Mouse (Mus musculus): Measurements from ENCODE around the gene Skint7. TPM values are rescaled to one million over a fixed set of nuclear protein-coding genes. Genes with fewer than 3 reads are reported as not detected.
A peak's percentile ranks its signal among the peaks of the same experiment; 100 is the strongest.
"Not testable (repeated sequence)": the region's sequence is repeated elsewhere in the genome, so short reads cannot be mapped to it uniquely, and the experiment has no call there.

The Skint7 gene
- not detected for polyA plus RNA-seq (2021)

GRCm38 (mm10) chr4:111972623-111973022 lies at the start of gene Skint7:
TSS of gene Skint7 (plus strand) at chr4:111972923.
- no peak for ATAC-seq
- CTCF ChIA-PET, result no interaction called here
- no peaks in the 10 kb centered on the region for H3K27me3 ChIP-seq
- no peak for DNase-seq (ENCODE audit: low read depth, low spot score)
- in situ Hi-C loops (cut with MboI; ENCODE audit: low pct_unique_long_range_greater_than_20kb), result no loop called here
- no peak for TF ChIP-seq CTCF (IDR thresholded peaks at IDR 0.05)
- POLR2A ChIA-PET, result no interaction called here

- POLR2A ChIA-PET, result no interaction called here
- no peaks in the 10 kb centered on the region for H3K27me3 ChIP-seq
- CTCF ChIA-PET, result interaction anchor here (1.0 kb wide), 1 partner anchor 12 kb away, joined by 3 read pairs; no protein-coding TSS in a partner anchor
- in situ Hi-C loops (cut with MboI; ENCODE audit: low pct_unique_long_range_greater_than_20kb), result no loop called here
- TF ChIP-seq CTCF (IDR thresholded peaks at IDR 0.05), result peak; percentile 35
- no peak for ATAC-seq
- DNase-seq (ENCODE audit: low read depth, low spot score), result no peak
Measured at GRCm38 (mm10) chr4:111961309-111961708, 11.4 kb upstream of the Skint7 start.

DNA sequence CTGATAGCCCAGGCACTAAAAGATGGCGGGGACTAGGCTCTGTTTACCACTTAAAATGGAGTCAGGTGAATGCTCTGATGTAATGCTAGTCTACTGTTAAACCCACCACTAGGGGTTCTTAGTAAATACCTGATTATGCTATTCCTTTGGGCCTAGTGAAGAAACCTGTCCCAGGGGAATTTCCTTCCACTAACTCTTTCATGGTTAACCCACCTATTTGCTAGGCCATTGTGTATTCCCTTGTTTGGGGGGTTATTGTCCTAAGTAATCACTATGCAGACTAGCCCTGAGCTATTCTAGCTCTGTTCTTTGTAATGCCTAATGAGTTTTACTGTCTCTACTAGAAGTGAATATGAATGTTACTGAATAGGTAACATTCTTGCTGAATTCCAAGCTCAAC lies 9.5 kb upstream of the Skint7 start:
- ATAC-seq; POLR2A ChIA-PET; CTCF ChIA-PET; in situ Hi-C loops (cut with MboI; ENCODE audit: low pct_unique_long_range_greater_than_20kb); H3K27me3 ChIP-seq; DNase-seq (ENCODE audit: low read depth, low spot score): not testable (repeated sequence)

DNA sequence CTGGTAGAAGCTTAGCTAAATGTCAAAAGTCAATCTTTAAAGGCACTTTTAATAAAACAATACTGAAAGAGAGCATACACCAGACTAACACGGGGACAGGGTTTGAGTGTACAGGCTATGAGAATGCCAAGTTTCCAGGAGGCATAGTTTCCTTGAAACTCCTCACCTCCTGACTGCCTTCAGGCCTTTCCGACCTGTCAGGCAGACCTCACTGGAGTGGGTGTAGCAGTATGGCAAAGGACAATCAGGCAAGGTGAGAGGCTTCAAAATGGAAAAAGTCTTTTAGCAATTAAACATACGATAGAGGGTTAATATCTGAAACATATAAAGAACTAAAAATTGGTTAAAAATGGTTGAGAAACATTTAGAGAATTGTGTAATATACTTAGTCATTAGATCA lies 9.1 kb upstream of the Skint7 start:
- no peak for ATAC-seq
- in situ Hi-C loops (cut with MboI; ENCODE audit: low pct_unique_long_range_greater_than_20kb), result no loop called here
- POLR2A ChIA-PET, result no interaction called here

GRCm38 (mm10) chr4:112005969-112006368 lies 33.2 kb downstream of the Skint7 start, which contains the start of gene Skint1:
TSS of gene Skint1 (plus strand) at chr4:112006269.
- DNase-seq (ENCODE audit: low read depth, low spot score) (no peak), ATAC-seq (no peak)
- in situ Hi-C loops (cut with MboI; ENCODE audit: low pct_unique_long_range_greater_than_20kb), result no loop called here
- no peak for TF ChIP-seq CTCF (IDR thresholded peaks at IDR 0.05)
- ChIA-PET POLR2A (no interaction called here), CTCF (no interaction called here)
- no peaks in the 10 kb centered on the region for H3K27me3 ChIP-seq

More for the DNA sequence above, 9.1 kb upstream of the Skint7 start:
- CTCF ChIA-PET, result no interaction called here
- TF ChIP-seq CTCF (IDR thresholded peaks at IDR 0.05), result no peak
- H3K27me3 ChIP-seq, result no peaks in the 10 kb centered on the region
- no peak for DNase-seq (ENCODE audit: low read depth, low spot score)

Other genes with a start within 250 kb of the Skint7 start
- gene Slc5a9, start 70.0 kb upstream of the Skint7 start, polyA plus RNA-seq (2021), result not detected
- not detected for gene Skint8, start 53.5 kb upstream of the Skint7 start, polyA plus RNA-seq (2021)
- gene Skint1, start 33.3 kb downstream of the Skint7 start, polyA plus RNA-seq (2021), result not detected
- gene Skint4, start 99.1 kb downstream of the Skint7 start, polyA plus RNA-seq (2021), result not detected